Mouse (Mus musculus): ENCODE measurements at regions not wholly inside any gene's neighbourhood (a gene's known extent, or its start where the extent isn't known, plus 50 kb on each side); places are given as distances from the start of the nearest gene placed in this dataset.

GRCm38 (mm10) chr10:37716946-37717345, 578.2 kb upstream of the Marcks start:
- H3K4me3 ChIP-seq (replicated peaks in 1 of 3; ENCODE audit: low read depth in 2 of 3, low read length in 2 of 3, poor library complexity in 1 of 3), result no peak overlapping the region
- no peak overlapping the region for H3K4me2 ChIP-seq (ENCODE audit: insufficient read depth, low read depth, poor library complexity, severe bottlenecking)
- no peaks in the 10 kb centered on the region for H3K36me3 ChIP-seq (replicated peaks in 1 of 2; ENCODE audit: control insufficient read depth in 1 of 2, insufficient read depth in 1 of 2, low read length in 1 of 2)
- H3K79me2 ChIP-seq (replicated peaks; ENCODE audit: control insufficient read depth, extremely low read depth, insufficient read depth, poor library complexity, severe bottlenecking), result no peaks in the 10 kb centered on the region
- no peak overlapping the region for H3K27ac ChIP-seq (ENCODE audit: insufficient read depth, low read depth)
- in situ Hi-C loops (cut with MboI; ENCODE audit: low pct_ligation_motif_present, low pct_unique_long_range_greater_than_20kb, low sequenced_read_pairs) (no loop called here), dilution Hi-C loops (cut with MboI; ENCODE audit: extremely low pct_ligation_motif_present, extremely low pct_unique_long_range_greater_than_20kb, low sequenced_read_pairs) (no loop called here)
- H3K4me1 ChIP-seq (ENCODE audit: control insufficient read depth in 1 of 2, insufficient read depth in 2 of 2), result no peaks in the 10 kb centered on the region
- no peak for DNase-seq (ENCODE audit: extremely low read depth)
- no peaks in the 10 kb centered on the region for H3K9me3 ChIP-seq (replicated peaks; ENCODE audit: low read length)
- H3K9ac ChIP-seq (ENCODE audit: insufficient read depth, low read depth), result no peak overlapping the region
- TF ChIP-seq TCF12 (IDR thresholded peaks at IDR 0.05; ENCODE audit: low read depth, low read length), result no peak
- no peak for TF ChIP-seq JUN (IDR thresholded peaks at IDR 0.05; ENCODE audit: insufficient read depth, low read depth, low read length)
- no peak for TF ChIP-seq HCFC1 (IDR thresholded peaks at IDR 0.05; ENCODE audit: low read depth, low read length)
- no peak for TF ChIP-seq JUND (conservative IDR thresholded peaks at IDR 0.05; ENCODE audit: low read depth, low read length)
- TF ChIP-seq ZC3H11A (IDR thresholded peaks at IDR 0.05; ENCODE audit: low read depth, low read length), result no peak
- TF ChIP-seq MAZ (IDR thresholded peaks at IDR 0.05; ENCODE audit: low read depth, low read length), result no peak
- no peak for TF ChIP-seq ELF1 (IDR thresholded peaks at IDR 0.05; ENCODE audit: low read depth, low read length)
- no peak for TF ChIP-seq NRF1 (IDR thresholded peaks at IDR 0.05; ENCODE audit: low read depth, low read length)
- no peak for TF ChIP-seq MEF2A (IDR thresholded peaks at IDR 0.05; ENCODE audit: borderline replicate concordance, low read depth, low read length)
- no peak for TF ChIP-seq SIN3A (IDR thresholded peaks at IDR 0.05; ENCODE audit: low read length)
- no peak for TF ChIP-seq POLR2AphosphoS2 (IDR thresholded peaks at IDR 0.05; ENCODE audit: low read depth, low read length)
- TF ChIP-seq MXI1 (IDR thresholded peaks at IDR 0.05; ENCODE audit: low read depth, low read length), result no peak
- TF ChIP-seq PAX5 (IDR thresholded peaks at IDR 0.05; ENCODE audit: low read length), result no peak
- no peak for TF ChIP-seq USF2 (conservative IDR thresholded peaks at IDR 0.05; ENCODE audit: low read depth, low read length)
- TF ChIP-seq MAX (IDR thresholded peaks at IDR 0.05; ENCODE audit: low read length), result no peak
- no peak for TF ChIP-seq CTCF (conservative IDR thresholded peaks at IDR 0.05 in 1 of 2, IDR thresholded peaks at IDR 0.05 in 1 of 2; ENCODE audit: low read depth in 2 of 2, low read length in 2 of 2)
- TF ChIP-seq POLR2A (IDR thresholded peaks at IDR 0.05; ENCODE audit: low read depth, low read length), result no peak
- TF ChIP-seq RCOR1 (conservative IDR thresholded peaks at IDR 0.05; ENCODE audit: low read depth, low read length), result no peak
- H3K27me3 ChIP-seq (replicated peaks), result no peaks in the 10 kb centered on the region

- no peaks in the 10 kb centered on the region for H3K79me2 ChIP-seq (replicated peaks; ENCODE audit: control insufficient read depth, extremely low read depth, insufficient read depth, poor library complexity, severe bottlenecking)
- H3K9me3 ChIP-seq (replicated peaks; ENCODE audit: low read length), result no peaks in the 10 kb centered on the region
- no peak for TF ChIP-seq NRF1 (IDR thresholded peaks at IDR 0.05; ENCODE audit: low read depth, low read length)
- no peak for TF ChIP-seq E2F4 (IDR thresholded peaks at IDR 0.05; ENCODE audit: insufficient replicate concordance, low read depth, low read length)
- no peak for TF ChIP-seq MAX (IDR thresholded peaks at IDR 0.05; ENCODE audit: low read length)
- no peak for TF ChIP-seq MAFK (IDR thresholded peaks at IDR 0.05; ENCODE audit: insufficient replicate concordance, low read length)
- TF ChIP-seq JUN (IDR thresholded peaks at IDR 0.05; ENCODE audit: insufficient read depth, low read depth, low read length), result no peak
- TF ChIP-seq CHD2 (IDR thresholded peaks at IDR 0.05; ENCODE audit: low read length), result no peak
- TF ChIP-seq TCF12 (IDR thresholded peaks at IDR 0.05; ENCODE audit: low read depth, low read length), result no peak
- TF ChIP-seq ZC3H11A (IDR thresholded peaks at IDR 0.05; ENCODE audit: low read depth, low read length), result no peak
- no peak for TF ChIP-seq MXI1 (IDR thresholded peaks at IDR 0.05; ENCODE audit: low read depth, low read length)
- H3K4me1 ChIP-seq (ENCODE audit: control insufficient read depth in 1 of 2, insufficient read depth in 2 of 2), result peaks cover 0 to 11% of the 10 kb centered on the region in 2 experiments; a peak in 2 of 4 replicates
- no peaks in the 10 kb centered on the region for H3K27me3 ChIP-seq (replicated peaks)
- no peak overlapping the region for H3K27ac ChIP-seq (ENCODE audit: insufficient read depth, low read depth)
- no peak overlapping the region for H3K9ac ChIP-seq (ENCODE audit: insufficient read depth, low read depth)
- no peak overlapping the region for H3K4me2 ChIP-seq (ENCODE audit: insufficient read depth, low read depth, poor library complexity, severe bottlenecking)
- no peaks in the 10 kb centered on the region for H3K36me3 ChIP-seq (replicated peaks in 1 of 2; ENCODE audit: control insufficient read depth in 1 of 2, insufficient read depth in 1 of 2, low read length in 1 of 2)
- no peak overlapping the region for H3K4me3 ChIP-seq (replicated peaks in 1 of 3; ENCODE audit: low read depth in 2 of 3, low read length in 2 of 3, poor library complexity in 1 of 3)
- dilution Hi-C loops (cut with MboI; ENCODE audit: extremely low pct_ligation_motif_present, extremely low pct_unique_long_range_greater_than_20kb, low sequenced_read_pairs), result no loop called here
- in situ Hi-C loops (cut with MboI; ENCODE audit: low pct_ligation_motif_present, low pct_unique_long_range_greater_than_20kb, low sequenced_read_pairs), result no loop called here
- no peak for DNase-seq (ENCODE audit: extremely low read depth)
Measured at GRCm38 (mm10) chr10:37711459-37711858, 572.7 kb upstream of the Marcks start.

Data from CH12.LX (cell line).